Mouse (Mus musculus) ovary, postnatal 14 days (tissue): ENCODE results near the gene Swap70.
A peak's percentile ranks its signal among the peaks of the same experiment; 100 is the strongest.

Experiments
- DNase-seq: peaks from one replicate; pipeline ENCODE4 v3.0.0; 2022; ENCODE audit warnings: low spot score

Swap70 gene

DNA sequence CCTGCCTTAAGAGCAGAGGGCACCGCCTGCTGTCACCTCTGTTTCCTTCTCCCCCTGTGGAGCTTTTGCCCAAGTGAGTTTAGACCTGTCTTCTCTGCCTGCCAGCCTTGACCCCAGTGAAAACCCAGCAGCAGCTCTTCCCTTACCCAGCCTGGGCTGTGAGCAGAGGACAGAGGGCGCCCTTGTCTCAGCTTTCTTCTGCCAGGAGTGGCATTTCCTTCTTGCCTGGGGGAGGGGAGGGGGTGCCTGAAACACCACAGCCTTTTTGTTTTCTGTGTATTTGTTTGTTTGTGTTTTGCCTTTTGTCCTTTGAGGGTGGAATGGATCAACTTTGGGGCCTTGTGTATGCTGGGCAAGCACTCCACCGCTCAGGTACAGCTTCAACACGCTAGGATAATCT is 50.9 kb downstream of the Swap70 start:
- DNase-seq, result no peak

DNA sequence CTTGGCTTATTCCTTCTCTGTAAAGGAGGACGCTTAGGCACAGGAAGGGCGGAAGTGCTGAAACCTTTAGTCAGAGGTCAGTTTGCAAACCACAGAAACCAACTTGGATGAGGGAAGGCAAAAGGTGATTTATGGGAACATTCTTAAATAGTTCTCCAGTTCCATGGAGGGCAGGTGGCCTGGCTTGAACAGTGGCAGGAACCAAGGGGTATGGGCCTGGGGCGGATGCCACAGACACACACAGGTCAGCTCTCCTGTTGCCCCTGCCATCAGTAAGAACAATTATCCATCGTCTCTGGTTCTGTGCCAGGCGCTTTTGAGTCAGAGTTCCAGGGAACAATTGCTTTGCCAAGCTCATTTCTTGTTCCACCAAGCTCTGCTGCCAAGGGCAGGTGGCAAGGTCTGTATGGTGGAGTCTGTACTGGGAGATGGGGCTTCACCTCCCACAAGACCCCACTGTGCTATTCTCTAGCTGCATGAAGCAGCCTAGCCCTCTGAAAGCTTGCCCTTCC is 56.3 kb downstream of the Swap70 start:
- DNase-seq, result no peak

DNA sequence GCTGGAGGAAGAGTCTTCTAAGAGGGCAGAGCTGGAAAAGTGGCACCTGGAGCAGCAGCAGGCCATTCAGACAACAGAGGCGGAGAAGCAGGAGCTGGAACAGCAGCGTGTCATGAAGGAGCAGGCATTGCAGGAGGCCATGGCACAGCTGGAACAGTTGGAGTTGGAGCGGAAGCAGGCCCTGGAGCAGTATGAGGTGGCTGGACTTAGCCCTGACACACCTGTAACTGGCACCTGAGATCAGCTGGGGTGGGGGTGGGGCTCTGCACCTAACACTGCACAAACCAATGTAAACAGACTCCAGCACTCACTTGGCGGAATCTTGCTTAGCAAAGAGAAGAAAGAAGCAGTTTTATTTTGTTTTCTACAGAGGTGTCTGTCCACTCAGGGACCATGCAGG is 57.7 kb downstream of the Swap70 start:
- DNase-seq, result no peak

DNA sequence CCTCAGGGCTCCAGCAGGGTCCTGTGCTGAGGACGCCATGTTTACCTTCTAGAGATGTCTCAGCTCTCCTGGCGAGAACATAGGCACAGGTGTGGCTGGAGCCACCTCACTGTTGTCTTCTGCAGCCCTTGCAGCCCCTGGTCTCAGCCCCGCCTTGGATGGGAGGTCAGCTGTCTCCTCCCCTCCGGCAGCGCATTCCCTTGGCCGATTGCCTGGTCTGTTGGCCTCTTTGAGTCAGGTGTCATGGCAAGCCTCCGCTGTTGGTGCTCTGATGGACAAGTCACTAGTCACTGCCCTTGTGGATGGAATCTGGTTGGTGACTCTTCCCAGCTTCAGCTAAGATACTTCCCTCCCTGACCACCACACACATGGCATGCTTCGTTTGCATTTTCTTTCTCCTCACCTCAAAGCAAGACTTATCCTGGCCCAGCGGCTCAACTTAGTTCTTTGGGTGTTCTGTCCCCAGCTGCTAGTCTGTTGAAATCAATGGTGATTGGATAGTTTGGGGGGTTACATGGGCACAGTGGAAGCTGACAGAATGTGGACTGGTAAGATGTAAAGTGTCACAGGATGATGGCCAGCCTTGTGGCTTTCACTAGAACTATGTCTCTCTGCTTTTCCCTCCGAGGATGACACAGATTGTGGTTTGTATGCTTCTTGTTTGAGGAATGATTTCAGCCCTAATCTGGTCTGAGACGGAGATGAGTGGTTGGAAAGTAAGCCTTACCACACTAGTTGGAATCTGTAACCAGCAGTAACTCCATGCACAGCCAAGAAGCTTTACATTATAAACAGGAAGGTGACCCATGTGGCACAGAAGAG is 60.1 kb downstream of the Swap70 start:
- DNase-seq, result no peak

DNA sequence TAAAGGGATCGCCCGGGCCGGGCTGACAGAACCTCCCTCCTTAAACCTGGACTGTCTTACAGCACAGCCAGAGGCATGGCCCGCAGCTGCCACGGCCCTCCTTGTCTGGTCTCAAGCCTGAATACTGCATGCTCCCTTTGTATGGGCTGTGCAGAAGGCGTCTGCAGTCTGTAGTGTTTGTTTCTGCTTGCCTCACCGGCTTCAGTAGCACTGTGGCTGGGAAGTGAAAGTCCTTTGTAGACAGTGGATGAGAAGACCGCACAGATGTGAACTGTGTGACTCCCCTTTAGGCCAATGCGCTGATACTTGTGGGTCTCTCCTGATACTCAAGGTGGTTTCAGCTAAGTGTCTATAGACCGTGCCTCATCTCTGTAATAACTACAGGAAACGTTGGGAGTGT is 61.3 kb downstream of the Swap70 start:
- no peak for DNase-seq

DNA sequence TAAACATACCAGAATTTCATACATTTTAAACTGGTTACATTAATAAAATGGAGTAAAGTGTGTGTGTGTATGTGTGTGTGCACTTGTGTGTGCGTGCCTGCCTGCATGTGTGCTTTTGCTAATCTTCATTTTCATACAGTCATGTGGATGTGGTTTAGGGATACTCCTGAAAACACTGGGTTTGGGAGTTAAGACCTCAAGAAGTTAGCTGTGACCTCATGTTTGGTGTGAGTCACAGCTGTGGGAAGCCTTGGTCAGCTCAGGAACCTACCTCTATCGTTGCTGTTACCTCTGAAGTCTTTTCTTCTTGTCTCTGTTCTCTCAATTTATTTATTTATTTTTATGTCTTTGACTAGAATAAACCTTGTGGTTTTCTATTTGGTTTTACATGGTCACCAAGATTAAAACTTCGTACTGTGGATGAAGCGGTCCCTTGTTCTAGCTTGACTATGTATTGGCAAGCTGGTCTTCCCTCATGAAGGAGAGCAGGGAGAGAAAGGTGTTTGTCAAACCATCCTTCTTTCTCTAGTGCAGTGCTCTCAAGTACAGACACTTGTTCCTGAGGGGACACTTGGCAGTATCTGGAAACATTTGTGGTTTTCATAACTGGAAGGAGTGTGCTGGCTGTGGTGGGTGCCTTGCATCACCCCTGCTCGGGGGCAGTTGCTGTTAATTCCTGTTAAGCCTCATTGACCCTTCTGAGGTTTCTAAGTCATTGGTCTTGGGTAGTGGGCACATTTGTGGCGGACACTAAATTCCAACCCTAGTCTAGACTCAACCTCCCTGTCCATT is 62.2 kb downstream of the Swap70 start:
- DNase-seq, result no peak

DNA sequence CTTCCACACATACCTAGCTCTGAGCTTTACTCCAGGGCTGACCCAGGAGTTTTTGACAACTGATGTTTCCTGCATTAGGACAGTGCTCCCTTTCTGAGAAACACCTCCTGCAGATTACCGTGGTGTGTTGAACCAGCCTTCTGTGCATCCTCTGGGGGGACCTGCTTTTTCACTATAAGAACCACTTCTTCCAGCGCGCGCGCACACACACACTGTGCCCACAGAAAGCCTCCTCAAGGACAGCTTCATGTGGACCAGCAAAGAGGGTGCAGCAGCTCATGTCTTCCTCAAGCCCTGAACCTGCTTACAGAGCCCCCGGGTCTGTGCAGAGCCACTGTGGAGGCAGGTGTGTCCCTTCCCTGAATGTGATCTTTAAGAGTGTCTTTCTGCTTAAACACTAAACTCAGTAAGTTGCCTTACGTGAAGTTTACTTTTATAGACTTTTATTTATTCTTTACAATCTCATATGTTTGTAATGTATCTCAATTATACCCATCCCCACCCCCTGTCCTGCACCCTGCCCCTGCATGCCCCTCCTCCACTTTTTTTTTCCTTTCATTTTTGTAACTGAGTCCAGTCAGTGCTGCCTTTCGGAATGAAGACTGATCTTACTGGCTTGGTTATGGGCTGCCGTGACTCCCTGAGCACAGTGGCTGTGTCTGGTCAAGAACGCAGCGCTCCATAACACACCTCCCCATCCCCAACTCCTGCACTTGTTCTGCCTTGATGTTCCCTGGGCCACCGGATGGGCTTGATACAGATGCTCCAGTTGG is 63.8 kb downstream of the Swap70 start:
- no peak for DNase-seq

DNA sequence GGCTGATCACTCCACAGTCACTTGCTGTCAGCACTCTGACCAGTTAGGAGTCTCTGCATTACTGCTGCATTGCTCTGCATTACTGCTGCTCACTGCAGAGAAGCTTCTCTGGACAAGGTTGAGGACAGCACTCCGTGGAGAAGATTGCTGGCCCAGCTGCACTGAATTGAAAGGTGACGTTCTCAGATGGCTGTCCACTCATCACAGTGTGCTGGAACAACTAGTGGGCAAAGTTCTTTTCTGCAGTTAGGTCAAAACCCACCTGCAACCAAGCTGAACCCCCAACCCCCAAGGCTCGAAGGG is 64.3 kb downstream of the Swap70 start:
- no peak for DNase-seq

DNA sequence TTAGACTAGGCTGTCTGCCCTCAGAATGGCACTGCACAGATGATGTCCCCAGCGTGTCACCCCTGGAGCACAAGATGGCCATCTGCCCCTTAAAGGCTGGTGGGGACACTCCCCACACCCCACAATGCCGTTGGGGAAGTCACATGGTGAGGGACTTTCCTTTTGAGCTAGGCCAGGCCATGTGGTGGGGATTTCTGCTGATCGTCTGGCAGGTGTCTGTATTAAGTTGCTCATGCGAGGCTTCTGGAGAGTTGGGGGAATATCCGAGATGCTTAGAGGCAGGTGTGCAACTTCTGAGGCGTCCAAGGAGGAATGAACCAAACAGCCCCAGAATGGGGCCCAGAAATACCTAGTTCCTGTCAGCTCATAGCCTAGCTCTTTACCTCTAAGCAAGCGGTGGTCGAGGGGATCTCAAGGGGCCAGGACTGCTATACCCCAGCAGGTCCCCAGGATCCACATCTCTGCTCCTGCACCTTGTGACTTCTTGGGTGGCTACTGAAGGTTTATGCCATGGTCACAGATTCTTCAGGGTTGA is 64.8 kb downstream of the Swap70 start:
- no peak for DNase-seq

DNA sequence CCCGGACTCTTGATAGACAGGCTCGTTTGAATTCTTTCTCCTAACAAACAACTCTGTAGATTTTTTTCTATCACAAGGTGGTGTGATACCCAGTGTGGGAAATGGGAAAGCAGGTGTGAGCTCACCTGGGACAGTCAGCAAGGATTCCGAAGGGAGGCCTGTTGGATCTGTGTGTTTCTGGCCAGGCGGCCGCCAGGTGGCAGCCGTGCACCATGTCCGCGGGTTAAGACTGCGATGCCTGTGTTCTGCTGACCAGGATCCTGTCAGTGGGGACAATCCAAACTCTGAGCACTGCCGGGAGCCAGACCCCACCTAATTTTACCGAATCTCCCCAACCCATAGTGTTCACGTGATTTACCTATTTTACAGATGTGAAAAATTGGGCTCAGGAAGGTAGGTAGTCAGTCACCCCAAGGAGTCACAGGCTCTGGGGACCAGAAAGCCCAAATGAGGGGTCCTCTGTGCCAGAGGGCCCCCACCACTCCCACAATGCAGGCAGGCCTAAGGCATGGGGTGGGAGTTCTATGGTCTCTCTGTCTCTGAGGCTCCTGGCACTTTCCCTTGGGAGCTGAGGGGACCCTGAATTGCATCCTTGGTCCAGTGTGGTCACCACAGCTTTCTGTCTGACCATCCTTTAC is 65.4 kb downstream of the Swap70 start:
- peak; percentile 73 for DNase-seq

DNA sequence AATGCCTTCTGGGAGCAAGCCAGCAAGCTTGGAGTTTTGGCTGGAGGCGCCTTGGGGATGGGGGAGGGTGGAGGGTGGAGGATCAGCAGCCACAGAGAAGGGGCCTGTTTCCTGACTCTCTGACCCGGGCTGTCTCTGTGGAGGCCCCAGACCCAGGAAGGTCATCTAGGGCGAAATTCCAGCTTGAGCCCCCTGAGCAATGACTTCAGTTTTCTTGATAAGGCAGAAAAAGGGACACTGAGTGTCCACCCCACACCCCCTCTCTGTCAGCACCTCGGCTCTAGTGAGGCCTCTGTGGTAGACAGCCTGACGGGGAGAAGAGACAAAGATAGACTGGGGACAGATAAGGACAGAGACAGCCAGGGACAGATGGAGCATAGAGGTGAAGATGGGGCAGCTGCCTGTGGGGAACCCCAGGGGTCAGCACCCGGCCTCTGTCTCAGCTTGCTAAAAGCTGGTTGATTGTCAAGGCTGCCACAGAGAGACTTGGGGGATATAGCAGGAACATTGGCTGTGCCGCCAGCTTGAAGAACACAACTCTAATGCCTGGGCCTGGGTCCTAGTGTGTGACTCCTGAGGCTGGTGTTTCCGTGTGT is 66.1 kb downstream of the Swap70 start:
- DNase-seq, result peak; percentile 14

DNA sequence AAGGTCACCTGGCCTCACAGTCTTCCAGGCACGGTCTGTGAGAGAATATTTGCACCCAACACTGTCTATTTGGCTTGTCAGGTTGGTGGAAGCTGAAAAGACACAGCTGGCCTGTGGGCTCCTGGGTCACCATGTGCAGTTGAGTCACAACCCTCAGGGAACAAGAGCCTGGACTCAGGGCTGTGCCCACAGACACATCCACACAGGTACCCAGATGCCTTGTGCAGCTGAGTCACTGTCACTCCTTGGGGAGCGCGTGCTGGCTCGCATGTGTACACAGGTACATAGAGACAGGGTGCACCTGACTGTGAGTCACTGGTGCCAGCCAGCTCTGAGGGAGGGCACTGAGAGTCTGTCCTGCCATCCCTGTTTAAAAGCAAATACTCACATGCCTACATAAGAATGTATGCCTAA is 66.7 kb downstream of the Swap70 start:
- no peak for DNase-seq

DNA sequence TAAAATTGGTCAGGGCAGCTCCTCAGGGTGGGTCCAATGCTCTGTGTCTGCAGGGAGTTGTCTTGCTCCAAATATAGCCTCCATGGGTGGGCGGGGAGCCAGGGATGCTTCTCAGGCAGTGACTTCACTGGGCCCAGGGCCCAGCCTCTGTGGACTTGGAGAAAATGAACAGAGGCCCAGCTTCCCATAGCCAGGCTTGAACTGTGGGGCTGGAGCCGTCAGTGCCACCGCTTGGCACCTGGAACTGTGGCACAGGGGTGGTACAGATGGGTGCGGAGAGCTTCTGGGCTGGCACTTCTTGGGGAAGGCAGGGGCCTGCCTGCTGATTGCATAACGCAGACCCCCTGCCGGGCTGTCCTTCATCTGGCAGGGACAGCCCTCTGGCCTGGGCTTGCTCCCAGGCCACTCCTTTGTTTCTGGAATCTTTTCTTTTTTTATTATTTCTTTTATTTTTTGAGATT is 67.2 kb downstream of the Swap70 start:
- DNase-seq, result peak; percentile 69

DNA sequence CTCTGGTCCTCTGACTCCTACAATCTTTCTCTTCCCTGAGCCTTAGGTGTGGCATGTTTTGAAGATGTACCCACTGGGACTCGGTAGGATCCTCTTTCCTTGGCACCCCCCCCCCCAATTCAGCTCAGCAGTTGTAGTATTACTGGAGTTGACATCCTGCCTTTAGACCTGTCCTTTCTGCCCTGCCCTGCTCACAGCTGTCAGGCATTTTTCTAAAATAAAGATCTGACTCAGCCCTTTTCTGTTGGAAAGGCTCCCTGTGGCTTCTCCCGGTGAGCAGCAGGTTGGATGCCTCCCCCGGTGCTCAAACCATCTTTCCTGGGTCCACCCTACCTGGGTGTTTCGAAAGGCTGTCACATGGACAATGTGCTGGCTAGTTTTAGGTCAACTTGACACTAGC is 68.1 kb downstream of the Swap70 start:
- no peak for DNase-seq

DNA sequence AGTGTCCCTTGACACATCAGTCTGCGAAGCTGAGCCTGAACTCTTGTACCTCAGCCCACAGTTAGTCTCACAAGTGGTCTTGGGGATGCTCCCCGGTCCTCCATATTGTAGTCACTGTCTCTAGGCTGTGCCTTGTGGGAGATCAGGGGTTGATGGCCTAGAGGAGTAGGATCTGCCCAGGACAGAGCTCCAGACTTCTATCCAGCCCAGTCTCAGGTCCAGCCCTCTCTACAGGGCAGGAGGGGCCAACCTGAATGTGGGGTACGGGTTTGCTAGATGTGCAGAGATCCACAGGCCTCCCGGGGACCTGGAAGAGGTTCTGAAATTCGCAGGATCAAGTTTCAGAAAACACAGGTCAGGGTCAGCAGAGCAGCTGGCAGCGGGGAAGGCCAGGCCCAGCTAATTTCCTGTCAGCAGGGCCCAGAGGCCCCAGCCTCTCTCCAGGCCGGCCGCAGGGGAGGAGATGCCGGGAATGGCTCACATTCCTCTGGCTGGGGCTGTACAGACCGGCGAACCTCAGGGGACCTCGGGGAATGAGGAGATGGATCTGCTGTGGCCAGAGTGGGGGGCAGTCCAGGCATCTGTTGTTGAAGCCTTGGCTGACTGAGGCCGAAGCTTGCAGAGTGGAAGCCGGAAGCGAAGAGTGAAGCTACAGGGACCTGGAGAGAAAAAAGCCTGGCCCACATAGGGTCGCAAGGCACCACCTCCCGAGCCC is 75.5 kb downstream of the Swap70 start:
- peak; percentile 55 for DNase-seq

DNA sequence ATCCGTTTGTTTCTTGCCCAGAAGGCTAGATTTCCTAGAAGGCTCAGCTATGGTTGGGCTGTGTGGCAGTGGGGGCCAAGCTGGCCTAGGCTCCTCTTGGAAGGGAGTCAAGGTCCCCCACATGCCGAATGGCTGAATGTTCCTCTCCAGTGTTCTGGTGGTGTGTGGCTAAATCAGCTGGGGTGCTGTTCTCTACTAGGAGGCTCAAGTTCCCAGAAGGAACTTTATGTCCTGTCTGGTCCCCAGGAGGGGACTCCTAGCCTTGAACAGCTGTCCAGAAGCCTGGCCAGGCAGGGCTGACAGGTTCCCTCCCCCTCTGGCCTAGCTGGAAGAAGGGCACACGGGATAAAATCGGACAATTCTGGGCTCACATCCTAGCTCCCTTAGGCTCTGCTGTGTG is 76.1 kb downstream of the Swap70 start:
- no peak for DNase-seq

DNA sequence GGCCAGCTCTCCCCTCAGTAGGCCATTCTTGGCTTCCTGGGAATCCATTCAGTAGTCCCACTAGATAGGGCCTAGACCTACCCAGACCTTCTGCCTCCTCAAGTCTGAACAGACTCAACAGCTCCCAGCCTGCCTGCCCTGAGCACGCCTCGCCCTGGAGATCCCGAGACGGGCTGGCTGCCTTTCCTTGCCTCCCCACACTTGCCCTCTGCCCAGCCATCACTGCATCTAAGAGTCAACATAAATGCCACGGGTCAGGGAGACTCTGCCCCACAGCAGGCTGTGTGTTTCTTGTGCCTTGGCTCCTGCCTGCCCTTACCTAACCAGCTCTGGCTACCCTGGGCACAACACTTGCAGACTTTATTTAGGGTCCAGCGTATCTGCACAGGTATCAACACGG is 76.6 kb downstream of the Swap70 start:
- no peak for DNase-seq

DNA sequence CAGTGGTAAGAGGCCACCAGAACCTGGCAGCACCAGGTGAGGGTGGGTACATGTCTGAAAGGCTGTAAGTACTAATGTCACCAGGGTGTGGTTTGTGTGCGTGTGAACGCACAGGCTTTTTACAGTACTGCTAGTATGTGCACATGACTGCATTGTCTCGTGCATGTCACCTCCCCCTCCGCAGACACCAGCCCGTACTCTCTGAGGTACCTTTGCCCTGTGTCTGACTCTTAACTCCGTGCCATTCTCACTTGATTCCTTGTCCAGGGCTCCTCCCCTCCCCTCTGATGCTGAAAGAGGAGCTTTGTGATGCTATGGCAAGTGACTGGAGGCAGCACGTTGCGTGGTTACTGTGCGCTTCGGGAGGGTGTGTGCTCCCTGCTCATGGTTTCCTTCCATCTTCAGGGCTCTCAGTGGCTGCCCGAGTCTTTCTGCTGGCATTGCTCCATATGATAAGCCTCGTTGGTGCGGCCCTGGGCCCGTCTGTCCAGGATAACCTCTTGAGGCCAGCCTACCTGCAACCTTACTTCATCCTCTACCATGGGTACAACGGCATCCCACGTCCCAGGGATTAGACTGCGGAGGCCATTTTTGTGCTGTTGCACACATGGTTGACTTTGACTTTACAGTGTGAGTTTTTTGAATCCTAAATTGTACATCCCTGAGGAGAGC is 77.4 kb downstream of the Swap70 start:
- no peak for DNase-seq

DNA sequence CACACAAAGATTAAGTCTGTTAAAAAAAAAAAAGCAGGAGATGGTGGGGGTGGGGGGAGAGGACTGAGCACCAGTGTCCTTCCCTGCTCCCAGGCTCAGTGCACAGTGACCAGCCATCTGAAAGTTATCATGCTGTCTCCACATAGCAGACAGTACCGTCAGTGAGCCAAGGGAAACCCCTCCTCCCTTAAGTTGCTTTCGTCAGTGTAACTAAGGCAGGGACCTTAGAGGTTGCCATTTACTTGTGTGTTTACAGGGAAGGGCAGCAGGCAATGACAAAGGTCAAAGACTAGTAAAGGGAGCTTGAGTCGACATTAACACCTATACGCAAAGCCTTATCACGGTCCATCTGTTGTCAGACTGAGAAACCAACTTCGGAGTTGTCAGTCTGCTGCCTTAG is 81.4 kb downstream of the Swap70 start:
- DNase-seq, result no peak

DNA sequence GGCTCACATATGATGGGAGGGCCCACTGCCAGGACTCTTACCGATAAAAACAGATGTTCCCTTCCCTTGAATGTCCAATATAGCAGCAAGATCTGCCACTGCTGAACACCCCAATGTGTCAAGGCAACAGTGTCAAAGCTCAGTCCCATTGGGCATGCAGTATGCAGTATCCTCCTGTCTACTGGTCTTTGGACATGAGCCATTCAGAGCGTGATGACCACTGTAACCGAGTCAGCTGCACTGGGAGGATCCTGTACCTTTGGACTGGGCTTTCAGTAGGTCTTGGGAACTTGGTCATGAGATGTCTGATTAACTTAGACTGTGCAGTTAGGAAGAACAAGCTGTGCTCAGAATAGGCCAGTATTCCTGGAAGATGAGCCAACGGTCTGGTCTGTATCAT is 84.0 kb downstream of the Swap70 start:
- no peak for DNase-seq
